Mouse (Mus musculus): ENCODE measurements around the gene Tet3. TPM values are rescaled to one million over a fixed set of nuclear protein-coding genes. Genes with fewer than 3 reads are reported as not detected.

Gene Tet3
- 63.1 and 66.1 TPM in 2 replicates for polyA plus RNA-seq (2015; fragmentation: Nextera tagmentation; extraction: Ambion mirVana)

GRCm38 (mm10) chr6:83459034-83459644, at the start of gene Tet3:
Gene Tet3 (minus strand): TSS chr6:83459084.
- Histone ChIP-seq H3K27ac (replicated peaks) (peak within 1 kb of the TSS; percentile 17), H3K36me3 (no peaks in the 10 kb centered on the region), H3K9ac (no peak within 1 kb of the TSS), H3K9me3 (replicated peaks) (no peaks in the 10 kb centered on the region), H3K4me1 (peaks cover 43% of the 10 kb centered on the region), H3K27me3 (no peaks in the 10 kb centered on the region), H3K4me2 (replicated peaks) (peak within 1 kb of the TSS; percentile 92; the same call in 1 of the 2 replicates), H3K4me3 (replicated peaks) (no peak within 1 kb of the TSS)
- no peak for ATAC-seq (ENCODE audit: insufficient number of reproducible peaks, low FRiP score, low TSS enrichment, low read depth)
- WGBS = 62% methylated on average over 4 of the region's 4 CpGs

GRCm38 (mm10) chr6:83507168-83507546, 48.3 kb upstream of the Tet3 start:
- no peak for ATAC-seq (ENCODE audit: insufficient number of reproducible peaks, low FRiP score, low TSS enrichment, low read depth)
- Histone ChIP-seq H3K36me3 (no peaks in the 10 kb centered on the region), H3K4me1 (peaks cover 11% of the 10 kb centered on the region), H3K4me2 (replicated peaks) (peak overlapping the region; percentile 73), H3K9me3 (replicated peaks) (no peaks in the 10 kb centered on the region), H3K9ac (peak overlapping the region; percentile 35; the same call in 1 of the 2 replicates), H3K4me3 (replicated peaks) (peak overlapping the region; percentile 85), H3K27me3 (no peaks in the 10 kb centered on the region), H3K27ac (replicated peaks) (peak overlapping the region; percentile 98)
- 22% methylated on average over 6 of the region's 6 CpGs for WGBS

- Histone ChIP-seq H3K9ac (peak within 1 kb of the TSS; percentile 74), H3K27me3 (no peaks in the 10 kb centered on the region), H3K4me1 (peaks cover 11% of the 10 kb centered on the region), H3K27ac (replicated peaks) (peak within 1 kb of the TSS; percentile 98), H3K9me3 (replicated peaks) (no peaks in the 10 kb centered on the region), H3K4me2 (replicated peaks) (peak within 1 kb of the TSS; percentile 73), H3K4me3 (replicated peaks) (peak within 1 kb of the TSS; percentile 85), H3K36me3 (no peaks in the 10 kb centered on the region)
- peak; percentile 97 for ATAC-seq (ENCODE audit: insufficient number of reproducible peaks, low FRiP score, low TSS enrichment, low read depth)
- WGBS = under 1% methylated on average over 54 of the region's 54 CpGs
Measured at GRCm38 (mm10) chr6:83506258-83507167, 47.6 kb upstream of the Tet3 start, which contains the start of gene Dguok. Gene Dguok (minus strand): TSS chr6:83506969.

GRCm38 (mm10) chr6:83505554-83505953, 46.7 kb upstream of the Tet3 start:
- Histone ChIP-seq H3K27ac (replicated peaks) (no peak overlapping the region), H3K9ac (no peak overlapping the region)

GRCm38 (mm10) chr6:83503361-83503760, 44.5 kb upstream of the Tet3 start:
- Histone ChIP-seq H3K9me3 (replicated peaks) (no peaks in the 10 kb centered on the region), H3K4me2 (replicated peaks) (no peak overlapping the region), H3K27me3 (no peaks in the 10 kb centered on the region), H3K36me3 (peaks cover 3% of the 10 kb centered on the region; the same call in 1 of the 2 replicates), H3K27ac (replicated peaks) (no peak overlapping the region), H3K4me1 (peaks cover 11% of the 10 kb centered on the region), H3K9ac (no peak overlapping the region), H3K4me3 (replicated peaks) (no peak overlapping the region)
- ATAC-seq (ENCODE audit: insufficient number of reproducible peaks, low FRiP score, low TSS enrichment, low read depth) = no peak
- 73% methylated on average over 3 of the region's 3 CpGs for WGBS

More at GRCm38 (mm10) chr6:83505554-83505953, 46.7 kb upstream of the Tet3 start:
- no peak for ATAC-seq (ENCODE audit: insufficient number of reproducible peaks, low FRiP score, low TSS enrichment, low read depth)
- WGBS = 91% methylated on average over 4 of the region's 4 CpGs
- Histone ChIP-seq H3K9me3 (replicated peaks) (no peaks in the 10 kb centered on the region), H3K27me3 (no peaks in the 10 kb centered on the region), H3K4me1 (peaks cover 11% of the 10 kb centered on the region), H3K4me3 (replicated peaks) (peak overlapping the region; percentile 85), H3K4me2 (replicated peaks) (peak overlapping the region; percentile 73; the same call in 1 of the 2 replicates), H3K36me3 (no peaks in the 10 kb centered on the region)

GRCm38 (mm10) chr6:83502656-83503055, 43.8 kb upstream of the Tet3 start:
- WGBS = 84% methylated on average over 3 of the region's 3 CpGs
- Histone ChIP-seq H3K4me3 (replicated peaks) (no peak overlapping the region), H3K4me1 (peaks cover 12% of the 10 kb centered on the region), H3K27ac (replicated peaks) (no peak overlapping the region), H3K36me3 (peaks cover 3% of the 10 kb centered on the region; the same call in 1 of the 2 replicates), H3K27me3 (no peaks in the 10 kb centered on the region), H3K9ac (no peak overlapping the region), H3K9me3 (replicated peaks) (no peaks in the 10 kb centered on the region), H3K4me2 (replicated peaks) (no peak overlapping the region)
- ATAC-seq (ENCODE audit: insufficient number of reproducible peaks, low FRiP score, low TSS enrichment, low read depth) = no peak

GRCm38 (mm10) chr6:83501524-83502310, 42.8 kb upstream of the Tet3 start:
- Histone ChIP-seq H3K9me3 (replicated peaks) (no peaks in the 10 kb centered on the region), H3K27me3 (no peaks in the 10 kb centered on the region), H3K27ac (replicated peaks) (no peak overlapping the region), H3K4me3 (replicated peaks) (no peak overlapping the region), H3K36me3 (peaks cover 3% of the 10 kb centered on the region; the same call in 1 of the 2 replicates), H3K4me2 (replicated peaks) (no peak overlapping the region), H3K9ac (no peak overlapping the region), H3K4me1 (peaks cover 17% of the 10 kb centered on the region)
- WGBS = 60% methylated on average over 9 of the region's 9 CpGs
- ATAC-seq (ENCODE audit: insufficient number of reproducible peaks, low FRiP score, low TSS enrichment, low read depth) = no peak

GRCm38 (mm10) chr6:83500462-83500861, 41.6 kb upstream of the Tet3 start:
- Histone ChIP-seq H3K4me2 (replicated peaks) (no peak overlapping the region), H3K9ac (no peak overlapping the region), H3K36me3 (peaks cover 3% of the 10 kb centered on the region; the same call in 1 of the 2 replicates), H3K4me1 (peaks cover 23% of the 10 kb centered on the region), H3K27me3 (no peaks in the 10 kb centered on the region), H3K4me3 (replicated peaks) (no peak overlapping the region), H3K27ac (replicated peaks) (no peak overlapping the region), H3K9me3 (replicated peaks) (no peaks in the 10 kb centered on the region)
- 48% methylated on average over 3 of the region's 3 CpGs for WGBS
- no peak for ATAC-seq (ENCODE audit: insufficient number of reproducible peaks, low FRiP score, low TSS enrichment, low read depth)

- no peak overlapping the region for H3K27ac ChIP-seq (replicated peaks)
- H3K9me3 ChIP-seq (replicated peaks) = no peaks in the 10 kb centered on the region
- no peak overlapping the region for H3K4me3 ChIP-seq (replicated peaks)
- no peak overlapping the region for H3K9ac ChIP-seq
- H3K4me2 ChIP-seq (replicated peaks) = no peak overlapping the region
- H3K27me3 ChIP-seq = no peaks in the 10 kb centered on the region
- WGBS = 96% methylated on average over 10 of the region's 10 CpGs
- peaks cover 6% of the 10 kb centered on the region for H3K36me3 ChIP-seq
- H3K4me1 ChIP-seq = peaks cover 23% of the 10 kb centered on the region
- no peak for ATAC-seq (ENCODE audit: insufficient number of reproducible peaks, low FRiP score, low TSS enrichment, low read depth)
Measured at GRCm38 (mm10) chr6:83499078-83499477, 40.2 kb upstream of the Tet3 start.

- Histone ChIP-seq H3K27ac (replicated peaks) (peak overlapping the region; percentile 60; the same call in 1 of the 2 replicates), H3K36me3 (peaks cover 17% of the 10 kb centered on the region)
- ATAC-seq (ENCODE audit: insufficient number of reproducible peaks, low FRiP score, low TSS enrichment, low read depth) = 0 out of 2 replicates have a peak, but pooled peaks have one; percentile 44
Measured at GRCm38 (mm10) chr6:83496753-83497710, 38.1 kb upstream of the Tet3 start.

More at GRCm38 (mm10) chr6:83496753-83497710, 38.1 kb upstream of the Tet3 start:
- WGBS = 72% methylated on average over 22 of the region's 22 CpGs
- Histone ChIP-seq H3K4me2 (replicated peaks) (no peak overlapping the region), H3K9me3 (replicated peaks) (no peaks in the 10 kb centered on the region), H3K4me3 (replicated peaks) (no peak overlapping the region), H3K4me1 (peaks cover 23% of the 10 kb centered on the region), H3K9ac (no peak overlapping the region), H3K27me3 (no peaks in the 10 kb centered on the region)
